Comparison of ENCODE assay signal across 18 mouse cellular contexts in genomic region chr13:107668509-107668908, GRCm38 (mm10).
"Had no signal": no experiment of that assay in that cellular context is flagged by ENCODE, and none has a peak within 500 bp of the region (broad histone marks: within the 10 kb centered on the region; RNA-seq: fewer than 3 reads in every experiment).

No protein-coding gene starts in this region.

- H3K9ac ChIP-seq: limb, embryonic 13.5 days; liver, embryonic 12.5 days; liver, embryonic 15.5 days; lung, embryonic 15.5 days; midbrain, embryonic 13.5 days had no signal

- H3K36me3 ChIP-seq: limb, embryonic 10.5 days; limb, embryonic 13.5 days; liver, embryonic 12.5 days; liver, embryonic 15.5 days; lung, embryonic 15.5 days; midbrain, embryonic 10.5 days; midbrain, embryonic 13.5 days had no signal

- H3K9me3 ChIP-seq: limb, embryonic 10.5 days; limb, embryonic 13.5 days; liver, embryonic 12.5 days; liver, embryonic 15.5 days; lung, embryonic 15.5 days; megakaryocyte, embryonic 14.5 days; midbrain, embryonic 10.5 days; midbrain, embryonic 13.5 days had no signal

- DNase-seq: kidney, adult 9 months; kidney, postnatal 14 days; kidney, postnatal 4 days; liver; lung, adult 18-20 months; lung, postnatal 10 days; lung, postnatal 36 days; thymus, adult 18-20 months; thymus, postnatal 36 days had no signal

- H3K4me2 ChIP-seq: limb, embryonic 13.5 days; liver, embryonic 12.5 days; liver, embryonic 15.5 days; lung, embryonic 15.5 days; midbrain, embryonic 13.5 days had no signal

- H3K4me3 ChIP-seq: limb, embryonic 10.5 days; limb, embryonic 13.5 days; liver, embryonic 12.5 days; liver, embryonic 15.5 days; lung, embryonic 15.5 days; megakaryocyte, embryonic 14.5 days; midbrain, embryonic 10.5 days; midbrain, embryonic 13.5 days had no signal

- H3K4me1 ChIP-seq: liver, embryonic 12.5 days; liver, embryonic 15.5 days had no signal

- H3K27ac ChIP-seq: limb, embryonic 10.5 days; limb, embryonic 13.5 days; liver, embryonic 12.5 days; liver, embryonic 15.5 days; lung, embryonic 15.5 days; midbrain, embryonic 13.5 days had no signal

- H3K27me3 ChIP-seq: liver, embryonic 15.5 days; lung, embryonic 15.5 days; midbrain, embryonic 13.5 days had no signal

- ATAC-seq: liver, embryonic 12.5 days; midbrain, embryonic 13.5 days; midbrain, embryonic 16.5 days had no signal
